Mouse (Mus musculus) retina, postnatal 1 day (tissue): ENCODE results near the gene Nrn1l.
A peak's percentile ranks its signal among the peaks of the same experiment; 100 is the strongest.

Experiments
- DNase-seq: peaks from one replicate; pipeline ENCODE4 v3.0.0-alpha.2; 2012

Gene Nrn1l

GRCm38 (mm10) chr8:105893339-105893738, at the start of gene Nrn1l:
Nrn1l (plus strand) TSS chr8:105893567.
- DNase-seq: peak; percentile 94

- DNase-seq: no peak
Observed at GRCm38 (mm10) chr8:105846678-105847077, 46.7 kb upstream of the Nrn1l start.

- DNase-seq: no peak
Observed at GRCm38 (mm10) chr8:105850014-105850413, 43.4 kb upstream of the Nrn1l start.

- DNase-seq: no peak
Observed at GRCm38 (mm10) chr8:105850611-105851010, 42.8 kb upstream of the Nrn1l start.

- peak; percentile 96 for DNase-seq
Observed at GRCm38 (mm10) chr8:105851651-105852143, 41.7 kb upstream of the Nrn1l start.

- DNase-seq: no peak
Observed at GRCm38 (mm10) chr8:105852146-105852729, 41.1 kb upstream of the Nrn1l start.

GRCm38 (mm10) chr8:105853178-105853577, 40.2 kb upstream of the Nrn1l start, which contains the start of gene Cenpt:
Cenpt (minus strand) TSS chr8:105853278.
- DNase-seq: no peak

GRCm38 (mm10) chr8:105854303-105854702, 39.1 kb upstream of the Nrn1l start:
- DNase-seq: no peak

- DNase-seq: peak; percentile 97
Observed at GRCm38 (mm10) chr8:105854715-105855216, 38.6 kb upstream of the Nrn1l start, which contains the start of gene Thap11. Thap11 (plus strand) TSS chr8:105855132.

- DNase-seq: peak; percentile 25
Observed at GRCm38 (mm10) chr8:105855248-105856167, 37.9 kb upstream of the Nrn1l start.

GRCm38 (mm10) chr8:105856168-105856835, 37.1 kb upstream of the Nrn1l start:
- DNase-seq: no peak

- no peak for DNase-seq
Observed at GRCm38 (mm10) chr8:105858495-105858894, 34.9 kb upstream of the Nrn1l start.

GRCm38 (mm10) chr8:105859314-105859713, 34.1 kb upstream of the Nrn1l start:
- DNase-seq: peak; percentile 40

GRCm38 (mm10) chr8:105860143-105860981, 33.0 kb upstream of the Nrn1l start, which contains the start of gene Nutf2:
Nutf2 (plus strand) TSS chr8:105860580.
- peak; percentile 100 for DNase-seq

GRCm38 (mm10) chr8:105861951-105862350, 31.4 kb upstream of the Nrn1l start:
- DNase-seq: peak; percentile 34

GRCm38 (mm10) chr8:105866364-105867029, 26.9 kb upstream of the Nrn1l start:
- no peak for DNase-seq

GRCm38 (mm10) chr8:105874301-105874700, 19.1 kb upstream of the Nrn1l start:
- no peak for DNase-seq

- DNase-seq: peak; percentile 92
Observed at GRCm38 (mm10) chr8:105880754-105881520, 12.4 kb upstream of the Nrn1l start, which contains the start of gene Edc4. Edc4 (plus strand) TSS chr8:105880881.

GRCm38 (mm10) chr8:105889756-105890465, 3.5 kb upstream of the Nrn1l start:
- DNase-seq: no peak

GRCm38 (mm10) chr8:105890870-105891269, 2.5 kb upstream of the Nrn1l start:
- DNase-seq: no peak
